Mouse (Mus musculus) urinary bladder, postnatal 25 days (tissue): ENCODE measurements at regions not wholly inside any gene's neighbourhood (a gene's known extent, or its start where the extent isn't known, plus 50 kb on each side); places are given as distances from the start of the nearest gene placed in this dataset.

Source experiments
- DNase-seq: peaks from one replicate; pipeline ENCODE4 v3.0.0; 2022; ENCODE audit warnings: low spot score

GRCm38 (mm10) chr3:39248712-39249111 lies 362.0 kb downstream of the Fat4 start:
- DNase-seq: no peak

GRCm38 (mm10) chr3:39249224-39249892 lies 362.6 kb downstream of the Fat4 start:
- no peak for DNase-seq

- DNase-seq: no peak
Measured at GRCm38 (mm10) chr3:39253076-39253475, 366.3 kb downstream of the Fat4 start.

- DNase-seq: no peak
Measured at GRCm38 (mm10) chr3:39264671-39265430, 378.1 kb downstream of the Fat4 start.

GRCm38 (mm10) chr3:39265606-39266005 lies 378.9 kb downstream of the Fat4 start:
- no peak for DNase-seq

- DNase-seq: no peak
Measured at GRCm38 (mm10) chr3:39269388-39269787, 382.6 kb downstream of the Fat4 start.

- DNase-seq: no peak
Measured at GRCm38 (mm10) chr3:39272616-39273015, 385.9 kb downstream of the Fat4 start.

GRCm38 (mm10) chr3:39276897-39277296 lies 390.2 kb downstream of the Fat4 start:
- DNase-seq: no peak

GRCm38 (mm10) chr3:39277310-39277709 lies 390.6 kb downstream of the Fat4 start:
- DNase-seq: no peak

GRCm38 (mm10) chr3:39295255-39295654 lies 408.5 kb downstream of the Fat4 start:
- DNase-seq: no peak

GRCm38 (mm10) chr3:39296257-39296656 lies 409.5 kb downstream of the Fat4 start:
- DNase-seq: no peak

- DNase-seq: no peak
Measured at GRCm38 (mm10) chr3:39309487-39309886, 422.7 kb downstream of the Fat4 start.

- DNase-seq: no peak
Measured at GRCm38 (mm10) chr3:39313563-39313962, 426.8 kb downstream of the Fat4 start.

GRCm38 (mm10) chr3:39320851-39321250 lies 434.1 kb downstream of the Fat4 start:
- DNase-seq: no peak

- DNase-seq: no peak
Measured at GRCm38 (mm10) chr3:39322225-39322624, 435.5 kb downstream of the Fat4 start.

GRCm38 (mm10) chr3:39335612-39336230 lies 449.0 kb downstream of the Fat4 start:
- no peak for DNase-seq

GRCm38 (mm10) chr3:39341161-39341687 lies 454.5 kb downstream of the Fat4 start:
- no peak for DNase-seq

- no peak for DNase-seq
Measured at GRCm38 (mm10) chr3:39344078-39344477, 457.3 kb downstream of the Fat4 start.

GRCm38 (mm10) chr3:39347578-39347977 lies 460.8 kb downstream of the Fat4 start:
- no peak for DNase-seq

GRCm38 (mm10) chr3:39357012-39357411 lies 470.3 kb downstream of the Fat4 start:
- DNase-seq: no peak

GRCm38 (mm10) chr3:39360278-39360677 lies 473.5 kb downstream of the Fat4 start:
- no peak for DNase-seq

GRCm38 (mm10) chr3:39370926-39371325 lies 484.2 kb downstream of the Fat4 start:
- no peak for DNase-seq

- DNase-seq: no peak
Measured at GRCm38 (mm10) chr3:39372426-39372950, 485.7 kb downstream of the Fat4 start.
